In the genomic region with DNA sequence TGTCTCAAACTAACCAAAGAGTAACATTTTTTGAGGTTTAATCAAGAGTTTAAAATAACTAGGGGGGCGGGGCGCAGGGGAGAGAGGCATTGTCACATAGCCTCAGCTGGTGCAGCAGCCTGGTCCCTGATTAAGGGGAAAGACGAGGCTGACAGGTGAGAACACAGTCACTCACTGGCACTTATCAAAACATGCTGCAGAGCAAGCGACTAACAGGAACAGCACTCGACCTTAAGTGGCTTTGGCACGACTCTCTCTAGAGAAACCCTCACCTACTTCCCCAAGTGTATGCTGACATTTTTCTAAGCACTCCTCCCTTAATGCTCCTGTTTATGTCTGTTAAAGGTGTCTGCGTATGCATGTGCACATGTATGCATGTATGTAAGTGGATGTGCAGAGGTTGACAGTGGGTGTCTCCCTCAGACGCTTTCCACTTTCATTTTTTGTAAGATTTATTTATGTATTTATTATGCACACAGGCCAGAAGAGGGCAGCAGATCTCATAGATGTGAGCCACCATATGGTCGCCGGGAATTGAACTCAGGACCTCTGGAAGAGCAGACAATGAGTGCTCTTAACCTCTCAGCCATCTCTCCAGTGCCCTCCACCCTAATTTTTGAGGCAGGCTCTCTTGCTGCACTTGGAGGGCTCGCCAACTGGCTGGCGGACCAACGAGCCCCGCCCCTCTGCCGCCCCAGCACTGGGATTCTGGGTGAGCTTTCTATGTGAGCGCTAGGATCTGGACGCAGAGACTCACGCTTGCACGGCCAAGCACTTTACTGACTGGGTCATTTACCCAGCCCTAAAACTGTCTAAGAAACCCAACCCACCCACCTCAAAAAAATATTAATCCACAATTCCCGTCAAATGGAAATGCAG, we compare ENCODE assay signal across 10 mouse cellular contexts. TPM values are rescaled to one million over a fixed set of nuclear protein-coding genes. Genes with fewer than 3 reads are reported as not detected.
DNase-seq lines count a peak whose midpoint lies in the region; ATAC-seq and TF ChIP-seq lines count a peak whose summit lies in the region.
"Had no signal": no experiment of that assay in that cellular context is flagged by ENCODE, and none has a peak within 500 bp of the region (broad histone marks: within the 10 kb centered on the region; RNA-seq: fewer than 3 reads in every experiment).

No protein-coding gene starts in this region.

- TF ChIP-seq POLR2A in liver, adult 2 months (IDR thresholded peaks at IDR 0.05; ENCODE audit: extremely low read depth, insufficient read depth, low read length), result no peak

- no peaks in the 10 kb centered on the region for H3K9me3 ChIP-seq in heart, postnatal 0 days (replicated peaks; ENCODE audit: control insufficient read depth, low read length)
- no peaks in the 10 kb centered on the region for H3K9me3 ChIP-seq in limb, embryonic 10.5 days (replicated peaks)
- H3K9me3 ChIP-seq: limb, embryonic 12.5 days had no signal

- no peaks in the 10 kb centered on the region for H3K27me3 ChIP-seq in liver, adult 2 months (ENCODE audit: control insufficient read depth, insufficient read depth, low read length)
- no peaks in the 10 kb centered on the region for H3K27me3 ChIP-seq in Patski
- H3K27me3 ChIP-seq in heart, postnatal 0 days (ENCODE audit: control insufficient read depth, insufficient read depth, low read length), result peaks cover 31% of the 10 kb centered on the region
- H3K27me3 ChIP-seq in limb, embryonic 10.5 days (ENCODE audit: low read depth, poor library complexity, severe bottlenecking), result no peaks in the 10 kb centered on the region
- H3K27me3 ChIP-seq: limb, embryonic 12.5 days had no signal

- in situ Hi-C loops in Patski (cut with MboI; ENCODE audit: low pct_unique_long_range_greater_than_20kb), result loop anchor here (10.0 kb wide), 1 partner anchor 455 kb away; no protein-coding TSS in a partner anchor

- TF ChIP-seq CTCF in liver, adult 2 months (IDR thresholded peaks at IDR 0.05; ENCODE audit: low read depth, low read length), result no peak
- peak; percentile 55 for TF ChIP-seq CTCF in Patski (IDR thresholded peaks at IDR 0.05)
- peak; percentile 45 for TF ChIP-seq CTCF in heart, postnatal 0 days (IDR thresholded peaks at IDR 0.05; ENCODE audit: low read depth)

- no peak for ATAC-seq in Patski
- ATAC-seq in heart, postnatal 0 days (ENCODE audit: insufficient read depth, low read depth), result peak; percentile 94
- ATAC-seq in megakaryocyte, adult 5-6 weeks (ENCODE audit: poor library complexity, severe bottlenecking), result peak; percentile 67
- ATAC-seq in frontal cortex, adult (ENCODE audit: low TSS enrichment), result no peak

- peaks cover 2% of the 10 kb centered on the region; the same call in 1 of the 2 replicates for H3K79me2 ChIP-seq in liver, adult 2 months (ENCODE audit: control insufficient read depth, insufficient read depth, low read length)

- no peak overlapping the region for H3K27ac ChIP-seq in liver, adult 2 months (replicated peaks; ENCODE audit: insufficient read depth, low read depth, low read length)
- H3K27ac ChIP-seq in heart, postnatal 0 days (ENCODE audit: low read depth), result no peak overlapping the region
- no peak overlapping the region for H3K27ac ChIP-seq in limb, embryonic 10.5 days
- H3K27ac ChIP-seq: limb, embryonic 12.5 days had no signal

- CTCF ChIA-PET in Patski (lab: Charles Lee), result interaction anchor here (0.7 to 1.8 kb wide), 3 partner anchors 34 to 251 kb away, joined by 3 to 5 read pairs (median 3); no protein-coding TSS in a partner anchor

- peak; percentile 90 for TF ChIP-seq EP300 in heart, postnatal 0 days (IDR thresholded peaks at IDR 0.05; ENCODE audit: low read depth)

- peak overlapping the region; percentile 36; the same call in 1 of the 2 replicates for H3K4me2 ChIP-seq in heart, postnatal 0 days (ENCODE audit: low read depth, low read length)
- H3K4me2 ChIP-seq: limb, embryonic 12.5 days had no signal

- no peak overlapping the region for H3K9ac ChIP-seq in liver, adult 2 months (ENCODE audit: low read depth, low read length)
- no peak overlapping the region for H3K9ac ChIP-seq in heart, postnatal 0 days (replicated peaks; ENCODE audit: low read depth, low read length)
- H3K9ac ChIP-seq: limb, embryonic 12.5 days had no signal

- H3K36me3 ChIP-seq in liver, adult 2 months (ENCODE audit: control insufficient read depth, insufficient read depth, low read length), result peaks cover 23% of the 10 kb centered on the region
- H3K36me3 ChIP-seq in heart, postnatal 0 days (replicated peaks; ENCODE audit: control insufficient read depth, insufficient read depth, low read length), result peaks cover 41% of the 10 kb centered on the region
- peaks cover 61% of the 10 kb centered on the region for H3K36me3 ChIP-seq in limb, embryonic 10.5 days

- no peaks in the 10 kb centered on the region for H3K4me1 ChIP-seq in liver, adult 2 months (ENCODE audit: control insufficient read depth, insufficient read depth, low read length)
- H3K4me1 ChIP-seq in heart, postnatal 0 days (ENCODE audit: control insufficient read depth, insufficient read depth), result 0 out of 2 replicates have a peak, but pooled peaks cover 7% of the 10 kb centered on the region
- H3K4me1 ChIP-seq in limb, embryonic 10.5 days, result peaks cover 3% of the 10 kb centered on the region; the same call in 1 of the 2 replicates

- POLR2A ChIA-PET in Patski (lab: Charles Lee), result interaction anchor here (0.9 kb wide), 1 partner anchor 228 kb away, joined by 3 read pairs; no protein-coding TSS in a partner anchor

- no peak overlapping the region for H3K4me3 ChIP-seq in liver, adult 2 months (ENCODE audit: insufficient read depth, low read depth, low read length)
- H3K4me3 ChIP-seq in heart, postnatal 0 days (ENCODE audit: low read depth, low read length), result no peak overlapping the region
- H3K4me3 ChIP-seq in limb, embryonic 10.5 days, result no peak overlapping the region
- H3K4me3 ChIP-seq: limb, embryonic 12.5 days had no signal

- DNase-seq in liver, adult 2 months (ENCODE audit: extremely low read depth, low read depth, low spot score), result peak; percentile 30
- no peak for DNase-seq in liver
- no peak for DNase-seq in Patski (ENCODE audit: low read depth, low spot score)
- peak; percentile 94 for DNase-seq in heart, postnatal 0 days (ENCODE audit: low spot score)
- no peak for DNase-seq in cerebellum, adult 11-12 months
- DNase-seq in limb, embryonic 10.5 days (ENCODE audit: low spot score), result no peak
- DNase-seq: cerebellum, adult 9-10 months had no signal

- WGBS in liver, adult 2 months, result 81% methylated on average over 20 of the region's 20 CpGs
- 62% methylated on average over 20 of the region's 20 CpGs for WGBS in heart, postnatal 0 days
- 90% methylated on average over 20 of the region's 20 CpGs for WGBS in limb, embryonic 10.5 days

RNA-seq across cellular contexts. Expression of gene Myom1, which starts 22.8 kb away (rescaled TPM):
- 1.5 and 3.2 TPM in 2 replicates for total RNA-seq in liver, adult 2 months (2014; rRNA removed)
- polyA plus RNA-seq in liver, adult 2 months (2012; rRNA removed), result 0.06 and 0.34 TPM in 2 replicates
- 2.8 TPM for polyA plus RNA-seq in Patski (2021)
- 392 and 459 TPM in 2 replicates for total RNA-seq in heart, postnatal 0 days (2014; rRNA removed; ENCODE audit: low replicate concordance)
- polyA plus RNA-seq in heart, postnatal 0 days (2015; fragmentation: Nextera tagmentation; extraction: Ambion mirVana), result 214 and 238 TPM in 2 replicates
- 0.07 and 0.11 TPM in 2 replicates for total RNA-seq in megakaryocyte, adult 5-6 weeks (2015)
- total RNA-seq in megakaryocyte, adult 5-6 weeks (2017), result 0.44 and 0.69 TPM in 2 replicates
- 2.5 and 4.2 TPM in 2 replicates for polyA plus RNA-seq in limb, embryonic 10.5 days (2016; fragmentation: Nextera tagmentation; extraction: Ambion mirVana)

RNA-seq across cellular contexts. Expression of gene Myl12a, which starts 23.1 kb away (rescaled TPM):
- 49.7 and 65.4 TPM in 2 replicates for total RNA-seq in liver, adult 2 months (2014; rRNA removed)
- 34.2 and 37.4 TPM in 2 replicates for polyA plus RNA-seq in liver, adult 2 months (2012; rRNA removed)
- 867 TPM for polyA plus RNA-seq in Patski (2021)
- 429 and 487 TPM in 2 replicates for total RNA-seq in heart, postnatal 0 days (2014; rRNA removed; ENCODE audit: low replicate concordance)
- polyA plus RNA-seq in heart, postnatal 0 days (2015; fragmentation: Nextera tagmentation; extraction: Ambion mirVana), result 773 and 817 TPM in 2 replicates
- 445 and 515 TPM in 2 replicates for total RNA-seq in megakaryocyte, adult 5-6 weeks (2015)
- total RNA-seq in megakaryocyte, adult 5-6 weeks (2017), result 230 and 278 TPM in 2 replicates
- 478 and 483 TPM in 2 replicates for polyA plus RNA-seq in limb, embryonic 10.5 days (2016; fragmentation: Nextera tagmentation; extraction: Ambion mirVana)

Comparison
In these comparisons a context has a peak if more than half of its experiments do, and no peak if none do; other contexts are left out.
1. DNase-seq: peak in liver, adult 2 months (single experiment) and heart, postnatal 0 days (single experiment); none in liver (single experiment), Patski (single experiment), cerebellum, adult 11-12 months (single experiment) and limb, embryonic 10.5 days (single experiment).
2. ATAC-seq: peak in heart, postnatal 0 days (single experiment) and megakaryocyte, adult 5-6 weeks (single experiment); none in Patski (single experiment) and frontal cortex, adult (single experiment).
3. RNA of gene Myom1, which starts 22.8 kb away (polyA plus RNA-seq): 214 to 238 TPM in heart, postnatal 0 days; 2.5 to 4.2 TPM in limb, embryonic 10.5 days, 2.8 TPM in Patski (single experiment) and 0.06 to 0.34 TPM in liver, adult 2 months; every median in the first group is over 10 times any median in the second.
4. RNA of gene Myl12a, which starts 23.1 kb away (polyA plus RNA-seq): 867 TPM in Patski (single experiment), 773 to 817 TPM in heart, postnatal 0 days and 478 to 483 TPM in limb, embryonic 10.5 days; 34.2 to 37.4 TPM in liver, adult 2 months; every median in the first group is over 10 times any median in the second.